Comparison of ENCODE assay signal across 8 mouse cellular contexts in genomic region chr7:44373460-44373859, GRCm38 (mm10). TPM values are rescaled to one million over a fixed set of nuclear protein-coding genes. Genes with fewer than 3 reads are reported as not detected.
A peak's percentile ranks its signal among the peaks of the same experiment; 100 is the strongest.
DNase-seq lines count a peak whose midpoint lies in the region; ATAC-seq lines count a peak whose summit lies in the region.

No protein-coding gene starts in this region.

- no peak overlapping the region for H3K27ac ChIP-seq in kidney, embryonic 15.5 days
- H3K27ac ChIP-seq in embryonic facial prominence, embryonic 10.5 days (replicated peaks) = peak overlapping the region; percentile 89
- peak overlapping the region; percentile 17; the same call in 1 of the 2 replicates for H3K27ac ChIP-seq in hindbrain, embryonic 16.5 days (ENCODE audit: low read depth, low read length)
- H3K27ac ChIP-seq in midbrain, embryonic 15.5 days = peak overlapping the region; percentile 27

- no peak for DNase-seq in kidney, postnatal 4 days
- no peak for DNase-seq in embryonic facial prominence, embryonic 10.5 days (ENCODE audit: low spot score)
- DNase-seq in left cerebral cortex, adult 9 months (ENCODE audit: low spot score in 2 of 2) = no peak
- no peak for DNase-seq in cerebellum, postnatal 4 days (ENCODE audit: low spot score in 2 of 2)
- DNase-seq in urinary bladder, postnatal 25 days (ENCODE audit: low spot score) = no peak

- H3K36me3 ChIP-seq in kidney, embryonic 15.5 days = no peaks in the 10 kb centered on the region
- no peaks in the 10 kb centered on the region for H3K36me3 ChIP-seq in embryonic facial prominence, embryonic 10.5 days (replicated peaks)
- H3K36me3 ChIP-seq in hindbrain, embryonic 16.5 days (ENCODE audit: control insufficient read depth, insufficient read depth, low read length) = no peaks in the 10 kb centered on the region
- H3K36me3 ChIP-seq in midbrain, embryonic 15.5 days (replicated peaks) = no peaks in the 10 kb centered on the region

- H3K4me1 ChIP-seq in kidney, embryonic 15.5 days = peaks cover 19% of the 10 kb centered on the region
- peaks cover 20% of the 10 kb centered on the region for H3K4me1 ChIP-seq in embryonic facial prominence, embryonic 10.5 days
- H3K4me1 ChIP-seq in hindbrain, embryonic 16.5 days (ENCODE audit: control insufficient read depth, insufficient read depth, low read depth, low read length) = peaks cover 15% of the 10 kb centered on the region
- H3K4me1 ChIP-seq in midbrain, embryonic 15.5 days = peaks cover 17% of the 10 kb centered on the region

- peak overlapping the region; percentile 66 for H3K4me3 ChIP-seq in kidney, embryonic 15.5 days (replicated peaks)
- peak overlapping the region; percentile 73 for H3K4me3 ChIP-seq in embryonic facial prominence, embryonic 10.5 days
- H3K4me3 ChIP-seq in hindbrain, embryonic 16.5 days (ENCODE audit: low read length) = peak overlapping the region; percentile 65
- peak overlapping the region; percentile 53 for H3K4me3 ChIP-seq in midbrain, embryonic 15.5 days

- H3K4me2 ChIP-seq in kidney, embryonic 15.5 days = peak overlapping the region; percentile 85
- H3K4me2 ChIP-seq in hindbrain, embryonic 16.5 days (ENCODE audit: low read length) = peak overlapping the region; percentile 94
- peak overlapping the region; percentile 78 for H3K4me2 ChIP-seq in midbrain, embryonic 15.5 days

- no peaks in the 10 kb centered on the region; the same call in 1 of the 2 replicates for H3K27me3 ChIP-seq in kidney, embryonic 15.5 days
- H3K27me3 ChIP-seq in embryonic facial prominence, embryonic 10.5 days (replicated peaks; ENCODE audit: low read depth, poor library complexity, severe bottlenecking) = no peaks in the 10 kb centered on the region
- no peaks in the 10 kb centered on the region for H3K27me3 ChIP-seq in hindbrain, embryonic 16.5 days (replicated peaks; ENCODE audit: control insufficient read depth, insufficient read depth, low read length)
- H3K27me3 ChIP-seq in midbrain, embryonic 15.5 days (replicated peaks) = no peaks in the 10 kb centered on the region

- H3K9me3 ChIP-seq in kidney, embryonic 15.5 days (replicated peaks) = no peaks in the 10 kb centered on the region
- H3K9me3 ChIP-seq in embryonic facial prominence, embryonic 10.5 days = no peaks in the 10 kb centered on the region
- no peaks in the 10 kb centered on the region for H3K9me3 ChIP-seq in hindbrain, embryonic 16.5 days (ENCODE audit: control insufficient read depth, low read length)
- H3K9me3 ChIP-seq in midbrain, embryonic 15.5 days = no peaks in the 10 kb centered on the region

- ATAC-seq in kidney, embryonic 15.5 days (replicated peaks; ENCODE audit: low FRiP score) = no peak; the same call in none of the 2 replicates
- no peak for ATAC-seq in hindbrain, embryonic 16.5 days
- ATAC-seq in midbrain, embryonic 15.5 days (replicated peaks) = no peak; the same call in 1 of the 2 replicates

- peak overlapping the region; percentile 59 for H3K9ac ChIP-seq in kidney, embryonic 15.5 days
- peak overlapping the region; percentile 54 for H3K9ac ChIP-seq in hindbrain, embryonic 16.5 days (ENCODE audit: low read depth, low read length)
- 0 out of 2 replicates have a peak overlapping the region, but pooled peaks have one; percentile 18 for H3K9ac ChIP-seq in midbrain, embryonic 15.5 days

- 10% methylated on average over 7 of the region's 7 CpGs for WGBS in kidney, embryonic 15.5 days
- 12% methylated on average over 7 of the region's 7 CpGs for WGBS in embryonic facial prominence, embryonic 10.5 days
- WGBS in hindbrain, embryonic 16.5 days = 11% methylated on average over 7 of the region's 7 CpGs
- WGBS in midbrain, embryonic 15.5 days = 14% methylated on average over 7 of the region's 7 CpGs

RNA-seq across cellular contexts. Expression of gene Syt3, which starts 10.4 kb away (rescaled TPM):
- polyA plus RNA-seq in kidney, embryonic 15.5 days (2015; fragmentation: Nextera tagmentation; extraction: Ambion mirVana) = 2.4 and 2.5 TPM in 2 replicates
- 1.8 and 2.4 TPM in 2 replicates for polyA plus RNA-seq in embryonic facial prominence, embryonic 10.5 days (2016; fragmentation: Nextera tagmentation; extraction: Ambion mirVana)
- 74.8 and 75.6 TPM in 2 replicates for polyA plus RNA-seq in hindbrain, embryonic 16.5 days (2015; fragmentation: Nextera tagmentation; extraction: Ambion mirVana)
- polyA plus RNA-seq in midbrain, embryonic 15.5 days (2015; fragmentation: Nextera tagmentation; extraction: Ambion mirVana) = 56.3 and 57.2 TPM in 2 replicates

RNA-seq across cellular contexts. Expression of gene 1700008O03Rik, which starts 12.2 kb away (rescaled TPM):
- polyA plus RNA-seq in kidney, embryonic 15.5 days (2015; fragmentation: Nextera tagmentation; extraction: Ambion mirVana) = 1.1 TPM in 2 replicates
- 1.1 and 1.9 TPM in 2 replicates for polyA plus RNA-seq in embryonic facial prominence, embryonic 10.5 days (2016; fragmentation: Nextera tagmentation; extraction: Ambion mirVana)
- 3.6 and 3.8 TPM in 2 replicates for polyA plus RNA-seq in hindbrain, embryonic 16.5 days (2015; fragmentation: Nextera tagmentation; extraction: Ambion mirVana)
- 2.1 and 2.6 TPM in 2 replicates for polyA plus RNA-seq in midbrain, embryonic 15.5 days (2015; fragmentation: Nextera tagmentation; extraction: Ambion mirVana)

RNA-seq across cellular contexts. Expression of gene Lrrc4b, which starts 55.4 kb away (rescaled TPM):
- polyA plus RNA-seq in kidney, embryonic 15.5 days (2015; fragmentation: Nextera tagmentation; extraction: Ambion mirVana) = 0.36 and 0.44 TPM in 2 replicates
- polyA plus RNA-seq in embryonic facial prominence, embryonic 10.5 days (2016; fragmentation: Nextera tagmentation; extraction: Ambion mirVana) = 0.68 and 1.1 TPM in 2 replicates
- 12.4 and 12.6 TPM in 2 replicates for polyA plus RNA-seq in hindbrain, embryonic 16.5 days (2015; fragmentation: Nextera tagmentation; extraction: Ambion mirVana)
- 16.7 and 18.1 TPM in 2 replicates for polyA plus RNA-seq in midbrain, embryonic 15.5 days (2015; fragmentation: Nextera tagmentation; extraction: Ambion mirVana)

Comparison
In these comparisons a context has a peak if more than half of its experiments do, and no peak if none do; other contexts are left out.
1. RNA of gene Syt3, which starts 10.4 kb away (polyA plus RNA-seq): 74.8 to 75.6 TPM in hindbrain, embryonic 16.5 days and 56.3 to 57.2 TPM in midbrain, embryonic 15.5 days; 2.4 to 2.5 TPM in kidney, embryonic 15.5 days and 1.8 to 2.4 TPM in embryonic facial prominence, embryonic 10.5 days; every median in the first group is over 10 times any median in the second.
2. Peak in every context shown above with its lines, with median percentiles within 50 percentile points of each other: H3K4me2 ChIP-seq, H3K4me3 ChIP-seq and H3K9ac ChIP-seq.